Mouse (Mus musculus) layer of hippocampus, postnatal 36 days (tissue): ENCODE measurements around the gene Plxnb1. TPM values are rescaled to one million over a fixed set of nuclear protein-coding genes. Genes with fewer than 3 reads are reported as not detected.

Experiments used
- DNase-seq, 2 experiments: peaks; one replicate each; pipeline ENCODE4 v3.0.0; 2022
- total RNA-seq, 2 experiments: library from RNA; stranded (reverse); gene quantifications; 2 replicates each; pipeline ENCODE4 v1.2.3; 2021

Plxnb1 gene
- total RNA-seq, 2 experiments from 2014 or later = 79.7 to 88.6 TPM

DNA sequence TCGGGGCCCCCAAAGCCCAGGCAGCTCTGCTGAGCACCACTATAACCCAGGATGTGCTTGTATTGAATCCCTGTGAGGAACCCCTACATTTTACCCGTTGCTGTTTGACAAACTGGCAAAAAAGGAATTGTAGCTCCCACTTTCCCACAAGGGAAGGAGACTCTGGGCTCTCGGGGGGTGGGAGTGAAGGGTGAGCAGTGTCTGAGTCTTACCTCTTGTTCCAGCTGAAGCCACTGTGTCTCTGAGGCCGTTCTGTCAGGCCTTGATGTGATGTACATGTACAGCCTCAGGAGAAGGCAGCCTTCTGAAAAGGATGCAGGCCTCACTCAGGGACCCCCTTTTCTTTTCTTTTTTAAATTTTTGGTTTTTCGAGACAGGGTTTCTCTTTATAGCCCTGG, 34.3 kb upstream of the Plxnb1 start:
- DNase-seq = no peak

DNA sequence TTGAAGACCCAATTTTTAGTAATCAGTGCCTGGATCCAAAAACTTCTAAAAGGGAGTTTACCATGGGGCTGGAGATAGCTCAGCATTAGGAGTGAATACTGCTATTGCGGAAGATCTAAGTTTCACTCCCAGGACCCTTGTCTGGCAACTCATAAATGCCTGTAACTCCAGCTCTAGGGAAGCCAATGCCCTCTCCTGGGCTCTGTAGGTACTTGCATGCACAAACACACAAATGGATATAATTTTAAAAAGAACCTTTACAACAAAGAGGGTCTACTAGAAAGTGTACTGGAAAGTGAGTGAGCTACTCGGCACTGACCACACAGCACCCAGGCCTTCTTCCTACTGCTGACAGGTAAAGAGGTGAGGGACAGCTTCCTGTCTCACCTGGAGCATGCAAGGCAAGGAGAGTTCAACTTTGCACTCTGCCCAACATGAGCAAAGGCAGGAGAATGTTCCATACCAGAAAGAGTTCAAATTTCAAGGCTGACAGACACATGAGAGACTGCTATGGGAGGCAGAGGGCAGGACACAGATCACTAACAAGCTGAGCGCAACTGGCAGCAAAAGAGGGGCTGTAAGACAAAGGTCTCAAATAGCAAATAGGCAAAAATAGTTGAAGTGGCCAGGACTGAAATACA, 27.0 kb upstream of the Plxnb1 start:
- no peak for DNase-seq

DNA sequence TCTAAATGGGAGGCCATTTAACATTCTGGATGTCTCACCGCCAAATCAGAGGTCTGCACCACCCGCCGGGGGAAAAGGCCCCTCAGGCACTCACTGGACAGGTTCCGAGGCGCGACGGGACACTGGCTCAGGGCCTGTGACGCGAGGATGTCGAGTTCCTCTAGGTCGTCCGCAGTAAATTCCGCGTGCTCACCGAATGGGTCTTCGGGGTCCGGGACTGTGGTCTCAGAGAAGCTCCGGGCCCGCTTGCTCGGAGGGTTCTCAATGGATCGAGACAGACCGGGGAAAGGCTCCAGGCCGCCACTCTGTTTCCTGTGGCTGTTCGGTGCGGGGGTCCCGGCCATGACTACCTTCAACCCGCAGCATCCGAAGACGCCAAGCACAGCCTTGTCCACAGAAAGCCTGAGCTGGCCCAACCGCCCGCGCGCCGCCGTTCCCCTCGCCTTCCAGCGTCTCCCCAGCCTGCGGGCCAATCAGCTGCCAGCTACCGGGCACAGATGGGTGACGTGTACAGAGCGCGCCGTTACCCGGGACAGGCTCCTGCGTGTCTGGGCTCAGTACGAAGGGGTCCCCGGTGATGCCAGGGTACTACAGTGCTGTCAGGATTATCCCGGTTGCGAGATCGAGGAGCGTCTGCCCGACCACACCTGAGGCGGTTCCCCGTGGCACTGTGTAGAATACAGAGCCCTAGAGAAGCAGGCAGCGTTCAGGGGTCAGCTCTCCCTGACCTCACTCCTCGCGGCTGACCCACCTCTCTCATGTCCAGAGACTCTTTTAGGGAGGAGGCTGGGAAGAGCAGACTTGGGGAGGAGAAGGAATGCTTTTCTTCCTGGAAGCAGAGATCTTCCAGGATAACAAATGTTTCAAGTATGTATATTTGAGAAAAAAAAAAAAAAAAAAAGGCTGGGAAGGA, 21.3 kb upstream of the Plxnb1 start, which contains the start of gene Atrip:
Gene Atrip, minus strand, starts transcription at position 464 of the 913 bp plus-strand sequence.
- peak; percentile 92 to 94 for DNase-seq

DNA sequence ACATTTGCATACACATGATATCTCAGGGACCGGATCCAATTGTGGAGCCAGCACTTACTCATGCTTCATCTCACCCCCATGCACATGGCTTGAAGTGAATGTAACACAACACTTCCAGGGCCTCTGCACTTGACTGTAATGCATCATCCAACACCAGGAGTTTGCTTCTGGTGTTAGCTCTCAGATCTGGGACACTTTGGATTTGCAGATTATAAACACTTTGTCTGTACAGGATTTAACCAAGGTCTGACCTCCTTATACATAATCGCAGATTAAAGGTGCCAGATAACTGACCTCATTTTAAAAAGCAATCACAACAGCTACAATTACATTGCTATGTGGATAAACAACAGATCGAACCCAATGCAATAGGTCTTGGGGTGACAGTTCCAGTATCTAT, 14.7 kb upstream of the Plxnb1 start:
- DNase-seq = no peak

DNA sequence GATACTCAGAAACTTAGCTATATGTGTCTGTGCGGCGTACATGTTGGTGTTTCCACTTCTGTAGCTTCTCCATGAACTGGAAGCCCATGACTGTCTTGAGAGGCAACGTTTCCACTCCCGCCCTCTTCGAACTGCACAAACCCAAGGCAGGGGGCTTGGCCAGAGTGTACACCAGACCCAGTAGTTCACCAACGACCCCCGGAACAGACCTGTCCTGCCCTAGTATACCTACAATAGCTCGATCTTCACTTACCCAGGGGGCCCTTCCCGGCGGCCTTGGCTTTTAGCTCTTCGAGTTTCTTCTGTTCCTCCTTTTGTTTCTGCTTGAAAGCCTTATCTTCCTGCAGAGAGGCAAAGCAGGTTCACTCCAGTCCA, 13.5 kb upstream of the Plxnb1 start:
- DNase-seq = no peak

DNA sequence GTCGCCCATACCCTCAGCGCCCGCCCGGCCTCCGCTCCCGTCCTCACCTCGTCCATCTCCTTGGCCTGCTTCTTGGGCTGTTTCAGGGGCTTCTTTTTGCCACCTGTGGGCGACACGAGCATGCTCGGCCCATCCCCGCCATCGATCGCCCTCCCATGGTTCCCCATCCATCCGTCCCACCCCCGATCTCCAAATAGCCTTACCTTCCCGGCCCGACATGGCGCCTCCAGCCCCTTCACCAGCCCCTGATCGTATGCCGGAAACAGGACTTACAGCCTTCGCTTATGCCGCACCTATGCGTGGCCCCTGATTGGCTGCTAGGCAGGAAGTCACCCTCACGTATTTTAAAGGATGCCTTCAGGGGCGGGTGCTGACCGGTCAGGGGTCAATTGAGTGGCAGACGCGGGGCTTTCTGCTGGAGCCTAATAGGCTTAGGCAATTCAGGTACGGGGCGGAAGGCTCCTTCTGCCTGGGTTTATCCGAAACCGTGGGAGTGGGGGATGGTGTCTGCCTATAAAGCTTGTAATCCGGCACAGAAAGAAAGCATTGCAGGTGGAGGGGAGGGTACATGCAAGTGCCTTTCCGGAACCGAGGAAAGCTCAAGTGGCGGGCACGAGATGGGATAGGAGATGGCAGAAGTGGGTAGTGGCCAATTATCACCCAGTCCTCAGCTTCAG, 12.9 kb upstream of the Plxnb1 start, which contains the start of the genes Ccdc51 and Tma7:
Gene Ccdc51, plus strand, starts transcription at position 370 of the 677 bp plus-strand sequence.
Gene Tma7, minus strand, starts transcription at position 464 of the 677 bp plus-strand sequence.
- peak; percentile 89 for DNase-seq

DNA sequence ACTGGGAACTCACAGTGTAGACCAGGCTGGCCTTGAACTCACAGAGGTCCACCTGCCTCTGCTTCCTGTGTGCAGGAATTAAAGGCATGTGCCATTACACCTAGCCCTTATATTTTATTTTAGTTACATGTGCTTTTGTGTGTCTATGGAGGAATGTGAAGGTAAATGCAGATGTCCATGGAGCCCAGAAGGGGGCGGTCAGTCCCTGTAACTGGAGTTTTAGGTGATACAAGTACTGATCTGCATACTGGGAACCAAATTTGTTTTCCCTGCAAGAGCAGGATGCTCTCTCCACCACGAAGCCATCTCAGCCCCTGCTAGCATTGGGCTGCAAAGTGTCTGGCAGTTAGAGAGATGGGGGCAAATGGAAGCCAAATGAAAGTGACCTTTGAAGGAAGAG, 10.3 kb upstream of the Plxnb1 start:
- no peak for DNase-seq

DNA sequence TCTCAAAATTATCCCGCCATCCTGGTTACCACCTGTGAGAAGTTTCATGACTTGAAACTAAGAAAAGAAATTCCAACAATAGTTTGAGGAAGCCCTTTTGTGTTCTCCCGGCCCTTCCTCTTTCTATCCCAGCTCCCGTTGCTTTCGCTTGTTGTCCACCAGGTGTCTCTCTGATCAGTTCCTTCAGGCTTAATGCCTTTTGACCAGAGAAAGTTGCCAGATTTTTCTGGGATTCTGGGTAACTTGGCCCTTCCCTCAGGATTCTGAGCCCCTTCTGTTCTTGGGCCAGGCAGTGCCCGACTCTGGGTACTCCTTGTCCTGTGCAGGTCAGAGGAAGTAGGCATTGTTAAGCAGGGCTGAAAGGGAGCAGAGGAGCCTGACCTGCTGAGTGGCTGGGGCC, 7.2 kb upstream of the Plxnb1 start:
- peak; percentile 44 to 45 for DNase-seq

DNA sequence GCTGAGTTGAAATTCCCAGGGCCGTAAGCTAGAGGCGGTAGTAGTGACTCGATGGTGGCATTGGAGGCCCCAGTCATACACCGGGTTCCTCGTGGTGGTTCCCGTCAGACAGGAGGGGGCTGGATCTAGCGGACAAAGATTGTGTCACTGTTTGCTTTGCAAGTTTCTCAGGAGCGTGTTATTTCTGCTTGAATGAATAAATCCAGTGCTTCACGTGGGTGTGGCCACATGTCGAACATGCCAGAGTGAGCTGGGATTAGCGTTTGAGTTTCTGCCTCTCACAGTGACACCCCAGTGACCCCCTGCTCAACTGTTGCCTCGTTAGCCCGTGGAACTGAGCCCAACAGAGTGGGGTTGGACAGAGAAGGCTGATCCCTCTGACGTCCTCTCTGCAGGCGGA, 4.7 kb upstream of the Plxnb1 start:
- no peak for DNase-seq

DNA sequence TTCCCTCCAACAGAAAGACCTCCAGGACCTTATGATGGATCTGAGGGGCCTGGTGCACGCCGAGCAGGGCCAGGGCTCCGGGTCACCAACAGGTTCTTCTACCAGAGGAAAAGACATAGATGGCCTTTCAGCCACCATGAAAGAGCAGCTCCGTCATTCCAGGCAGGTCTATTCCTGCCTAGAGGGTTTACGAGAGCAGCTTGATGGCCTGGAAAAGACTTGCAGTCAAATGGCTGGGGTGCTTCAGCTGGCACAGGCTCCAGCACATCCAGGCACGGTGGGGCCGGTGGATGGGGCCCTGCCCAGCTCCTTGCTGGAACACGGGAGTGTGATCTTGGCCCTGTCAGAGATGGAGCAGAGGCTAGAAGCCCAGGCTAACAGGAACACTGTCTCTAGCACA, 3.4 kb upstream of the Plxnb1 start:
- DNase-seq = no peak

DNA sequence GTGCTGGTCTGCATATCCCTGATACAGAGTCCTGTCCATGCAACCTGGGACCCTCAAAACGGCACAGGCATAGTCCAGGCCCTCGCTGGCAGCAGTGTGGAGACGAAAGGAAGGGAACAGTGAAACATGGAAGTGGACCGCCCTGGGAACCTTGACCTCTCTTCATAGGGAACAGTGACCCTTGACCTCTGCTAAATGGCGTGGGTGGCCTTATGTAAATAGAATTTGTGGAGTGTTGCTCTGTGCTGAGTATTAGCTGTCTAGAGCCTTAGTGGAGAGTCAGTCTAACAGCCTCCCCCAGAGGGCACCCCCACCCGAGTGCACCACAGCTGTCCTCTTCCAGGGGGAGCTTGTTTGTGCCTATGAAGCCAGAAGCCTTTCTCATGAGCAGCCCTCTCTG, 2.4 kb upstream of the Plxnb1 start:
- no peak for DNase-seq

DNA sequence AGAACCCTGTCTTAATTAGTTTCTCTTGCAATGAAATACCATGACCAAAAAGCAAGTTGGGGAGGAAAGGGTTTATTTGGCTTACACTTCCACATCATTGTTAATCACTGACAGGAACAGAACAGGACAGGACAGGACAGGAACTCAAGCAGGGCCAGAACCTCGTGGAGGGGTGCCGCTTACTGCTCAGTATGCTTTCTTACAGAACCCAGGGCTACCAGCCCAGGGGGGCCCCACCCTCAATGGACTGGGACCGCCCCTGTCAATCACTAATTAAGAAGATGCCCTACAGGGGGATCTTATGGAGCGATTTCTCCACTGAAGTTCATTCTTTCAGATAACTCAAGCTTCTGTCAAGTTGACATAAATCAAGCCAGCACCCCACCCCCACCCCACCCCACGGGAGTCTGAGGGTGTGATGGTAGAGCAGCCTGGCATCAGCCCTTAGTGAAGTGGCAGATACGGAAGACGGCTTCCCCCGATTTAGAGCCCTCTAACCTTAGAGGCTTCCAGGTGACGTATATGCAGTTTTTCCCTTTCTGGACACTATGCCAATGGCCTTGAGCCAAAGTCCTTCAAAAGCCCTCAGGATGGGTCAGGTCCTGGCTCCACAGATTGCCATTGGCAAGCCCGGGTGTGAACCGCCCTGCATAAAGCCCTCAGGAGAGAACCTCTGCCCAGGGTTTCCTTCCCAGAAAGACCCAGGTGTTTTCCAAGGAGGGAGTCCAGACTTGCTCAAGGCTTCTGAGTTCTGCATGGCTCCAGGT, 1.2 kb upstream of the Plxnb1 start:
- DNase-seq = no peak

DNA sequence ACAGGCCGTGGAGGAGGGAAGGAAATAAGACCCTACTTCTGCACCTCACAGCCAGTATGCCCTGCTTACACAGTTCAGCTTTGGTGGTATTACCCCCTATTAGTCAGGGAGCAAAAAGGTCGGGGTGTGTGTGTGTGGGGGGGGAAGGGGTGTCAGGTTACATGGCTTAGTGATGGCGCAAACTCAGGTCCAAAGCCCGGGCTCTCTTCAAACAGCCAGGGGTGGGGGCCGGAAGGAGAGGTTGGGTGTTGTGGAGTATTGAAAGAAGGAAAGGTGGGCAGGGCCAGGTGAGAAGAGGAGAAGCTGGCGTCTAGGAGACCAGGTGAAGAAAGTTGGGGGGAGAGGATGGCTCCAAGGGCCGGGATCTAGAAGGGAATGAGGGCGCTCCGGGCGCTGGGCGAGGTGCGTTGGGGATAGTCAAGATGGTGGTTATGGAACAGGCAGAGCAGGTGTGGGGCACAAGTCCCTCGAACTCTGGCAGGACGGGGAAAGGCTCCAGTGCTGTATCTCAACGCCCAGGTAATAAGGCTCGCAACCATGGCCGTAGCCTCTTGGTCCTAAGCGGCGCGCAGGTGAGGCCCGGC, 544 bp upstream of the Plxnb1 start:
- DNase-seq = no peak

DNA sequence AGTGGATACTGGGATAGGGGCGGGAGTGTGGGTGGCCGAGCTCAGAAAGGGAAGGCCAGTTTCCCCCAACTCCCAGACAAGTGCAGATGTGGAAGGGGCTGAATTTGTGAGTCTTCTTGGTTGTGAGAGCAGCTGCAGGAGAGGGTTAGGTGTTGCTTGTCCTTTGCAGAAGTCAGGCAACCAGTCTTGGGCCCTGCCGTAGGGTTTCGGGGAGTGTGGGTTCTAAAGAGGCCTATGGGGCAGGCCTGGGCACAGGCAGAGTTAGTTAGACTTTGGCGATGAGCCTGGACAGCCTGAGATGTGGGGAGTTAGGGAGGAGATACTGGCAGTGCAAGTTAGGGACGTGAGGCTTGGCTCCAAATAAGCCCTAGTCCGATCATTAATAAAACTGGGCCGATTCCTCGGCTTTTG, 1.1 kb downstream of the Plxnb1 start:
- peak in 1 of 2 experiments; percentile 24 for DNase-seq

DNA sequence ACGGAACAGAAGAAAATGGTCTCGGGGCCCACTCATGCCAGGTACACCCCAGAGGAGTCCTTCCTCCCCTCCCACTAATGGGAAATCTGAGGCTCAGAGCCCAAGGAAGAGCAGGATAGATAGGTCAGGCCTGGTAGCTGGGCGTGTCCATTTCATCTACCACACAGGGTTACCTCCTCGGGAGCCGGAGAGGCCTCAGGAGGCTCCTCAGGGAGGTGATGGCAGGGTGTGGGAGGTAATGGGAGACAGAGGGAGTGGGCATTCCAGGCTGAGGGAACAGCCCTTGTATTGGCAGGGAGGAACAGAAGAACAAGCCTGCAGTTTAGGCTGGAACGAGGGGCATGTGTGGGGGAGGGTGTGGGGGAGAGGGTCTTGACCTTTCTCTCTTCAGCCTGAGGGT, 1.7 kb downstream of the Plxnb1 start:
- no peak for DNase-seq

DNA sequence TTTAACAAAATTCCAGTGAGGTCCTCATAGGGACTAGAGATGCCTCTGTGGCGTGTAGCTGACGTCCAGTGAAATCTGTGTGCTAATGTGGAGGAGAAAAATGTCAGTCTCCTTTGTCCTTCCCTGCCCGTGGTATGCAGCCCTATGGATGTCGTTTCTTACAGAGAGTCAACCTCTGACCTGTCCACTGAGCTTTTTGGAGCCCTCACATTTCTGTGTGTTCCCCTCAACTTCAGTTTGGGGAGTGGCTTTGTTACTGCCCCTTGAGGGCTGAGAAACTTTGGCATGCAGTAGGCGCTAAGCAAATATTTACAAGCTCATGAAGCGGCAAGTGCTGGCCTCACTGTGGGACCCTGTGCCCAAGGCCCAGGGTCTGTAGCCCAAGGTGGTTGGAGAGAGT, 2.1 kb downstream of the Plxnb1 start:
- DNase-seq = no peak

DNA sequence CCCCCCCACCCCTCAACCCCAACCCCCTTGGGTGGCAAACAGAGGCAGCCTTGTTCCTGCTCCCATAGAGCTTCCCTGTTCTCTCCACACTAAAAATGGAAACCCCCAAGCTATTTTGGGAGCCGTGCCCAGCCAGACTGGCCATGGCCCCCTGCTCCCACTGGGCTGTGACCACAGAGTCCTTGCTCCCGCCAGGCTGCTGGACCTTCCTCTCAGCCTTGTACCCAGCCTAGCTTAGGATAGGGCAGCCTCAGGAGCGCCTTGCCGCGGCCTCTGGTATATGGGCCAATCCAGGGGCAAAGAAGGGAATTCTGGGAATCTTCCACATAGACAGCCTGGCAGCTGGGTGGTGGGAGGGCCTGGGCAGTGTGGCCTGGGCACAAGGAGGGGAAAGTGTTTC, 2.6 kb downstream of the Plxnb1 start:
- peak; percentile 78 to 83 for DNase-seq

DNA sequence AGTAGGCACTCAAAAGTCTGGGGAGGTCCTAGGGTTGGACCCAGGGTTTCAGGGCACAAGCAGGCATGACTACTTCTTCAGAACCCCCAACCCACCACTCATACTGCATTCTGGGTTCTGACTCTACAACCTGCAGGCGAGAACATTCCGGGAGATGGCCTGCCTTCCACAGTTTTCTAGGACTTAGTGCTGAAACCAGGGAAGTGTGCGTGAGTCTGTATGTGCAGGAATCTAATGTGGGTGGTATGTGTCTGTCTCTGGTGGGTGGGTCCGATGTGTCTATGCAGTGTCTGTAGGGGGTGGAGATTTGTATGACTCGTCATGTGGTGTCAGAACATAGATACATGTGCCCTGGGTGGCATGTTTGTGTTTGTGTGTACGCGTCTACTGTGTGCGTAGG, 3.2 kb downstream of the Plxnb1 start:
- no peak for DNase-seq

DNA sequence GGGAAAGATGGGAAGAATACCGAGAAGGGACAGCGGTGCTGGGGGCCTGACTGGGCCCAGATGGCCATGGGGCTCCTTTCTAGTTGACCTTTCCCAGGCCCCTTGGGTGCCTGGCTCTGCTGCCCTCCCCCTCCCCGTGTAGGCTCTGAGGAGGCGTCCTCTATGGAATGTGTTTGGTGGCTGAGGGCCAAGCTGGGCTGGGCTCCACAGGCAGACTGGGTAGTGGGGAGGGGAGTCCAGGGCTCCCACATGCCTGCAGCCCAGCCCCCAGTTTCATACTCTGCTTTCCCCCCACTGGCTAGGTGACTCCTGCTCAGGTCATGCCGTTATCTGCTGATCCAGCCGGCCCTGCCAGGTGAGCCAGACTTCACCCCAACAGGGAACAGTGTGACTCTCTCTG, 3.8 kb downstream of the Plxnb1 start:
- DNase-seq = peak; percentile 51 to 66

DNA sequence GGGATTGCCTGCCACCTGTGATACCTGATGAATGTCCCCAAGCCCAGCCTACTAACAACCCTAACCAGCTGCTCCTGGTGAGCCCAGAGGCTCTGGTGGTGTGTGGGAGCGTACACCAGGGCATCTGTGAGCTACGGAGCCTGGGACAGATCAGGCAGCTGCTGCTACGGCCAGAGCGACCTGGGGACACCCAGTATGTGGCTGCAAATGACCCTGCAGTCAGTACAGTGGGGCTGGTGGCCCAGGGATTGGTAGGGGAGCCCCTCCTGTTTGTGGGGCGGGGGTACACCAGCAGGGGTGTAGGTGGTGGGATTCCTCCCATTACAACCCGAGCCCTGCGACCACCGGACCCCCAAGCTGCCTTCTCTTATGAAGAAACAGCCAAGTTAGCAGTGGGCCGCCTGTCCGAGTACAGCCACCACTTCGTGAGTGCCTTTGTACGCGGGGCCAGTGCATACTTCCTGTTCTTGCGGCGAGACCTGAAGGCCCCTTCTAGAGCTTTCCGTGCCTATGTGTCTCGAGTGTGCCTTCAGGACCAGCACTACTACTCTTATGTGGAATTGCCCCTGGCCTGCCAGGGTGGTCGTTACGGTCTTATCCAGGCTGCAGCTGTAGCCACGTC, 5.2 kb downstream of the Plxnb1 start:
- DNase-seq = no peak

DNA sequence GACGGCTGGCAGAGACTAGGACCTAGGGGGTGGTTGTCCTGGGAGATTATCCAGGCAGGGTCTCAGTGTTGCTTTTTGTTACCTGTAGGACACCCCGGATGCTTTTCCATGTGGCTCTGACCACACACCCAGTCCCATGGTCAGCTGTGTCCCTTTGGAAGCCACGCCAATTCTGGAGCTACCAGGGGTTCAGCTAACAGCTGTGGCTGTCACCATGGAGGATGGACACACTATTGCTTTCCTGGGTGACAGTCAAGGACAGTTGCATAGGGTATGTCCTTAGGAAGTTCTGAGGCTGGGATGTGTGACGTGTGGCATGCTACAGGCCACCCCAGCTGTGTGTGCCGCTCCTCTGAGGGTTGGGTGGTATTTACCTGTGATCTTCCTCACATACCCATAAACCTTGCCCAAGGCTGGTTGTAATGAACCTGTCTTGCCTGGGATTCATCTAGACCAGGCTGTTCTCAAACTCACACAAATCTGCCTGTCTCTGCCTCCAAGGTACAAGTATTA, 6.8 kb downstream of the Plxnb1 start:
- no peak for DNase-seq
